Mouse (Mus musculus): Measurements from ENCODE around the gene Grwd1. TPM values are rescaled to one million over a fixed set of nuclear protein-coding genes. Genes with fewer than 3 reads are reported as not detected.

Gene Grwd1
- polyA plus RNA-seq, 1 experiment: 11.8 TPM

GRCm38 (mm10) chr7:45850661-45851060, 19.9 kb upstream of the Grwd1 start:
- DNase-seq: no peak
- TF ChIP-seq POLR2A (IDR thresholded peaks at IDR 0.05; ENCODE audit: borderline replicate concordance, extremely low read depth, low read depth, low read length) (no peak), CTCF (IDR thresholded peaks at IDR 0.05; ENCODE audit: insufficient read depth, low read length) (no peak)
- WGBS: 51% methylated on average over 3 of the region's 3 CpGs
- Histone ChIP-seq H3K4me1 (ENCODE audit: control insufficient read depth, insufficient read depth, low read length) (no peaks in the 10 kb centered on the region), H3K4me3 (replicated peaks; ENCODE audit: extremely low read depth, low read depth, low read length) (no peak overlapping the region)

- WGBS: 22% methylated on average over 6 of the region's 6 CpGs
- Histone ChIP-seq H3K4me3 (replicated peaks; ENCODE audit: extremely low read depth, low read depth, low read length) (no peak overlapping the region), H3K4me1 (ENCODE audit: control insufficient read depth, insufficient read depth, low read length) (no peaks in the 10 kb centered on the region)
- TF ChIP-seq CTCF (IDR thresholded peaks at IDR 0.05; ENCODE audit: insufficient read depth, low read length): no peak
- TF ChIP-seq POLR2A (IDR thresholded peaks at IDR 0.05; ENCODE audit: borderline replicate concordance, extremely low read depth, low read depth, low read length): no peak
- no peak for DNase-seq
These were observed 17.8 kb upstream of the Grwd1 start for GRCm38 (mm10) chr7:45848447-45849027.

GRCm38 (mm10) chr7:45842950-45843744, 12.4 kb upstream of the Grwd1 start:
- H3K4me1 ChIP-seq (ENCODE audit: control insufficient read depth, insufficient read depth, low read length): no peaks in the 10 kb centered on the region
- TF ChIP-seq CTCF (IDR thresholded peaks at IDR 0.05; ENCODE audit: insufficient read depth, low read length) (no peak), POLR2A (IDR thresholded peaks at IDR 0.05; ENCODE audit: borderline replicate concordance, extremely low read depth, low read depth, low read length) (no peak)
- 80% methylated on average over 10 of the region's 10 CpGs for WGBS
- no peak overlapping the region for H3K4me3 ChIP-seq (replicated peaks; ENCODE audit: extremely low read depth, low read depth, low read length)
- DNase-seq: no peak

- H3K4me3 ChIP-seq (replicated peaks; ENCODE audit: extremely low read depth, low read depth, low read length): no peak overlapping the region
- 8% methylated on average over 31 of the region's 31 CpGs for WGBS
- no peak for DNase-seq
- TF ChIP-seq POLR2A (IDR thresholded peaks at IDR 0.05; ENCODE audit: borderline replicate concordance, extremely low read depth, low read depth, low read length) (no peak), CTCF (IDR thresholded peaks at IDR 0.05; ENCODE audit: insufficient read depth, low read length) (no peak)
- H3K4me1 ChIP-seq (ENCODE audit: control insufficient read depth, insufficient read depth, low read length): peaks cover 4% of the 10 kb centered on the region; the same call in 1 of the 2 replicates
These were observed 3.2 kb upstream of the Grwd1 start for GRCm38 (mm10) chr7:45833924-45834323.

GRCm38 (mm10) chr7:45833148-45833790, 2.5 kb upstream of the Grwd1 start:
- no peak for DNase-seq
- WGBS: 2% methylated on average over 80 of the region's 86 CpGs
- no peak overlapping the region for H3K4me3 ChIP-seq (replicated peaks; ENCODE audit: extremely low read depth, low read depth, low read length)

GRCm38 (mm10) chr7:45832428-45832827, 1.7 kb upstream of the Grwd1 start:
- Histone ChIP-seq H3K4me1 (ENCODE audit: control insufficient read depth, insufficient read depth, low read length) (peaks cover 4% of the 10 kb centered on the region; the same call in 1 of the 2 replicates), H3K4me3 (replicated peaks; ENCODE audit: extremely low read depth, low read depth, low read length) (no peak overlapping the region)
- TF ChIP-seq POLR2A (IDR thresholded peaks at IDR 0.05; ENCODE audit: borderline replicate concordance, extremely low read depth, low read depth, low read length) (no peak), CTCF (IDR thresholded peaks at IDR 0.05; ENCODE audit: insufficient read depth, low read length) (no peak)
- DNase-seq: no peak
- 12% methylated on average over 30 of the region's 30 CpGs for WGBS

More at GRCm38 (mm10) chr7:45833148-45833790, 2.5 kb upstream of the Grwd1 start:
- TF ChIP-seq CTCF (IDR thresholded peaks at IDR 0.05; ENCODE audit: insufficient read depth, low read length): no peak
- TF ChIP-seq POLR2A (IDR thresholded peaks at IDR 0.05; ENCODE audit: borderline replicate concordance, extremely low read depth, low read depth, low read length): no peak
- peaks cover 4% of the 10 kb centered on the region; the same call in 1 of the 2 replicates for H3K4me1 ChIP-seq (ENCODE audit: control insufficient read depth, insufficient read depth, low read length)

GRCm38 (mm10) chr7:45831128-45831525, 383 bp upstream of the Grwd1 start:
- Histone ChIP-seq H3K4me3 (replicated peaks; ENCODE audit: extremely low read depth, low read depth, low read length) (peak overlapping the region; percentile 81), H3K4me1 (ENCODE audit: control insufficient read depth, insufficient read depth, low read length) (peaks cover 4% of the 10 kb centered on the region; the same call in 1 of the 2 replicates)
- TF ChIP-seq CTCF (IDR thresholded peaks at IDR 0.05; ENCODE audit: insufficient read depth, low read length): no peak
- TF ChIP-seq POLR2A (IDR thresholded peaks at IDR 0.05; ENCODE audit: borderline replicate concordance, extremely low read depth, low read depth, low read length): no peak
- 17% methylated on average over 5 of the region's 5 CpGs for WGBS
- no peak for DNase-seq

- Histone ChIP-seq H3K4me1 (ENCODE audit: control insufficient read depth, insufficient read depth, low read length) (peaks cover 4% of the 10 kb centered on the region; the same call in 1 of the 2 replicates), H3K4me3 (replicated peaks; ENCODE audit: extremely low read depth, low read depth, low read length) (no peak overlapping the region)
- 90% methylated on average over 7 of the region's 7 CpGs for WGBS
- TF ChIP-seq POLR2A (IDR thresholded peaks at IDR 0.05; ENCODE audit: borderline replicate concordance, extremely low read depth, low read depth, low read length) (no peak), CTCF (IDR thresholded peaks at IDR 0.05; ENCODE audit: insufficient read depth, low read length) (no peak)
- no peak for DNase-seq
These were observed 4.1 kb downstream of the Grwd1 start for GRCm38 (mm10) chr7:45826631-45827030.

GRCm38 (mm10) chr7:45824598-45824997, 6.1 kb downstream of the Grwd1 start, which contains the start of gene Kcnj14:
Kcnj14 (minus strand) TSS chr7:45824782.
- H3K4me3 ChIP-seq (replicated peaks; ENCODE audit: extremely low read depth, low read depth, low read length): no peak within 1 kb of the TSS
- H3K4me1 ChIP-seq (ENCODE audit: control insufficient read depth, insufficient read depth, low read length): no peaks in the 10 kb centered on the region
- 71% methylated on average over 7 of the region's 7 CpGs for WGBS
- DNase-seq: no peak
- TF ChIP-seq POLR2A (IDR thresholded peaks at IDR 0.05; ENCODE audit: borderline replicate concordance, extremely low read depth, low read depth, low read length) (no peak), CTCF (IDR thresholded peaks at IDR 0.05; ENCODE audit: insufficient read depth, low read length) (no peak)
